Mouse (Mus musculus) C2C12 (cell line): ENCODE data around the gene Fndc3a. TPM values are rescaled to one million over a fixed set of nuclear protein-coding genes. Genes with fewer than 3 reads are reported as not detected.

Experiments
- H3K27me3 ChIP-seq: one replicate; pipeline ENCODE4 v1.6.1; 2011; ENCODE audit not compliant: control insufficient read depth, insufficient read depth, insufficient read length
- H3K36me3 ChIP-seq: one replicate; pipeline ENCODE4 v1.6.1; 2011; ENCODE audit not compliant: control insufficient read depth, insufficient read depth
- H3K4me3 ChIP-seq: one replicate; pipeline ENCODE4 v1.5.1; 2011; ENCODE audit warnings: mild to moderate bottlenecking, control low read depth; ENCODE audit not compliant: poor library complexity, insufficient read depth, severe bottlenecking
- H3K79me2 ChIP-seq: one replicate; pipeline ENCODE4 v1.6.1; 2011; ENCODE audit not compliant: control insufficient read depth, insufficient read depth
- H3K79me3 ChIP-seq: one replicate; pipeline ENCODE4 v1.6.1; 2011; ENCODE audit warnings: low read depth, control low read depth
- H3ac ChIP-seq: one replicate; pipeline ENCODE3; 2011; ENCODE audit warnings: low read depth; ENCODE audit not compliant: control insufficient read depth, insufficient read length
- CEBPB ChIP-seq: IDR thresholded peaks from one replicate; pipeline ENCODE4 v1.6.1; 2011; ENCODE audit warnings: low read depth, mild to moderate bottlenecking, control low read depth, moderate library complexity
- CTCF ChIP-seq: IDR thresholded peaks from one replicate; pipeline ENCODE4 v1.5.1; 2011; ENCODE audit not compliant: control insufficient read depth, insufficient read depth, insufficient read length
- FOSL1 ChIP-seq: IDR thresholded peaks from one replicate; pipeline ENCODE4 v1.8.0; 2011; ENCODE audit warnings: mild to moderate bottlenecking, low read length; ENCODE audit not compliant: poor library complexity, insufficient read depth, severe bottlenecking
- MAX ChIP-seq: IDR thresholded peaks from one replicate; pipeline ENCODE4 v1.6.1; 2011; ENCODE audit warnings: mild to moderate bottlenecking, control low read depth
- MYOD1 ChIP-seq: IDR thresholded peaks from one replicate; pipeline ENCODE4 v1.6.1; 2011; ENCODE audit warnings: low read depth; ENCODE audit not compliant: control insufficient read depth, insufficient read length
- MYOG ChIP-seq: IDR thresholded peaks from one replicate; pipeline ENCODE4 v1.6.1; 2011; ENCODE audit not compliant: control insufficient read depth, insufficient read length; ENCODE audit errors: extremely low read depth
- USF1 ChIP-seq: IDR thresholded peaks from one replicate; pipeline ENCODE4 v1.6.1; 2011; ENCODE audit warnings: low read depth, mild to moderate bottlenecking, control low read depth, moderate library complexity
- polyA plus RNA-seq: library from polyadenylated mRNA; unstranded; fragments of >200 nt; fragmentation: generic; extraction: Trizol; gene quantifications from one replicate; pipeline ENCODE4 v1.2.1, GENCODE M21; 2012; ENCODE audit warnings: missing spikeins

Fndc3a gene
- polyA plus RNA-seq, 1 experiment = 9.0 TPM

DNA sequence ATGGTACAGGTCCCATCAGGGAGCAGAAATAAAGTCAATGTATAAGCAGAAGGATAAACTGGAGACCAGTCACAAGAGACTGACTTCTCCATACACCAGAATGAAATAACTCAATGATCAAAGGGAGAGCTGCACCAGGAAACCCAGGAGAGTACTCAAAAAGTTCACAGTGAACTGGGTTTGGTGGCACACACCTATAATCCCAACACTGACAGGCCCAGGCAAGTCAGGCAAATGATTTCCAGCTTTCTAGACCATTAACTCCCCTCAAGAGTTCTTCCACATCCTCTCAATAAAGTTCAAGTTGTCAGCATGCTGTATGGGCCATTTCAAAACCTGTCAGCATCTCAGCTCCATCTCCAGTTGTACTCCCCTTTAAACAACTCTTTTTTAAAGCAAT is 64.3 kb downstream of the Fndc3a start:
- H3K27me3 ChIP-seq = no peaks in the 10 kb centered on the region
- H3ac ChIP-seq = no peak overlapping the region
- H3K36me3 ChIP-seq = peaks cover 28% of the 10 kb centered on the region
- H3K79me3 ChIP-seq = peaks cover 5% of the 10 kb centered on the region
- no peak overlapping the region for H3K4me3 ChIP-seq
- TF ChIP-seq CTCF (no peak), CEBPB (no peak), FOSL1 (no peak), MYOG (no peak)
- peaks cover 10% of the 10 kb centered on the region for H3K79me2 ChIP-seq

DNA sequence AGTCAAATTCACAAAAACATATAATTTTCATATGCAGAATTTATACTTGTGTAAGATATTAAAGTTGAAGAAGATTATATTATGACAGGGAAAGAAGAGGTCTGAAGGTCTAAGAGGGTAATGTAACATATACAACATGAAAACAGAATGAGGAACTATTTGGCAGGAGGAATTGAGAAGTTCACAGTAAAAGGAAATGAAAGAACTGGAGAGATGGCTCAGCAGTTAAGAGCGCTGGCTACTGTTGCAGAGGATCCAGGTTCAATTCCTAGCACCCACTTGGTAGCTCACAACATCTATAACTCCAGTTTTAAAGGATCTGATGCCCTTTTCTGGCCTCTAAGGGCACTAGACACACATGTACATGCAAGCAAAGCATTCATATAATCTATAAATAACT is 65.2 kb downstream of the Fndc3a start:
- no peaks in the 10 kb centered on the region for H3K27me3 ChIP-seq
- no peak overlapping the region for H3K4me3 ChIP-seq
- peaks cover 10% of the 10 kb centered on the region for H3K79me2 ChIP-seq
- H3K79me3 ChIP-seq = peaks cover 5% of the 10 kb centered on the region
- TF ChIP-seq USF1 (no peak), MYOG (no peak), MYOD1 (no peak), CEBPB (no peak), CTCF (no peak)
- H3K36me3 ChIP-seq = peaks cover 26% of the 10 kb centered on the region
- H3ac ChIP-seq = no peak overlapping the region

DNA sequence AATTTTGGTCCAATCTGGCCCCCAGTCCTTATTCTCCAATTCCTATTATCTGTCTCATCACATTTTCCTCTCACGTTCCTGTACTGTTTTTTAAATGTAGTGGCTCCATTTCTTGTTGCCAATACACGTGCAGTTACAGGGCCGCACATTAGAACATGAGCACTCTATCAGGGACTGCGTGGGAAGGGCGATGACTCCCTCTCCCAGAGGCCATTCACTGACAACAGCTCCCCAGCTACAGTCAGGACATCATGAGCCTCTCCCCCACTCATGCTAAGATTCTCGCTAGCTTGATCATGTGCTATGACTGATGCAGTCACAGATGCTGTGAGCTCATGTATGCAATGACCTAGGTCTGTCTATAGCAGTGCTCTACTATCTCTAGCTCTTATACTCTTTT is 71.3 kb downstream of the Fndc3a start:
- Histone ChIP-seq H3K79me2 (peaks cover 15% of the 10 kb centered on the region), H3K27me3 (no peaks in the 10 kb centered on the region), H3K79me3 (peaks cover 2% of the 10 kb centered on the region), H3ac (no peak overlapping the region), H3K36me3 (peaks cover 20% of the 10 kb centered on the region), H3K4me3 (no peak overlapping the region)
- TF ChIP-seq MYOG (no peak), MAX (no peak), MYOD1 (no peak), FOSL1 (no peak), USF1 (no peak), CTCF (no peak), CEBPB (no peak)

GRCm38 (mm10) chr14:72633571-72633970 is 76.2 kb downstream of the Fndc3a start:
- TF ChIP-seq USF1 = peak; percentile 62
- no peak for TF ChIP-seq MAX
- no peak overlapping the region for H3ac ChIP-seq
- H3K36me3 ChIP-seq = peaks cover 5% of the 10 kb centered on the region
- peaks cover 15% of the 10 kb centered on the region for H3K79me2 ChIP-seq
- peaks cover 5% of the 10 kb centered on the region for H3K79me3 ChIP-seq
- H3K27me3 ChIP-seq = no peaks in the 10 kb centered on the region
- no peak overlapping the region for H3K4me3 ChIP-seq

DNA sequence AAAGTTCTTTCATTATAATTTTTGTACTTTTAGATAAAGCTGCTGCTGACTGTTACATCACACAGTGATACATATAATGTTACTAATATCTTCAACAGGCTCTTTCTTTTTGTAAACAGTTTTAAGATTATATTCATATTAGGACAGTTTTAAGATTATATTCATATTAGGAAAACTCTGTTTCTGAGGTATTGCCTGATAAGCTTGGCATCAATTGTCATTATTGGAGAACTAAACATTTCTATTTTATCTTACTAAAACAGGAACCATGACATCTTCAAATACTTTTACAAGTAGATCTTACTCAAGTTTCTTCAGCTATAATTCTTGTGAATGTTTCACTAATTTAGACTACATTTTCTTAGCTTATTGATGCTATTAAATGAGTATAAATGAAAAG is 84.4 kb downstream of the Fndc3a start:
- Histone ChIP-seq H3K36me3 (peaks cover 27% of the 10 kb centered on the region), H3K79me3 (peaks cover 8% of the 10 kb centered on the region), H3K79me2 (peaks cover 10% of the 10 kb centered on the region), H3K27me3 (no peaks in the 10 kb centered on the region), H3K4me3 (no peak overlapping the region), H3ac (no peak overlapping the region)
- TF ChIP-seq USF1 (no peak), FOSL1 (no peak), MAX (no peak), MYOD1 (no peak), CEBPB (no peak), MYOG (no peak), CTCF (no peak)

GRCm38 (mm10) chr14:72604077-72604476 is 105.7 kb downstream of the Fndc3a start:
- H3K27me3 ChIP-seq = no peaks in the 10 kb centered on the region
- no peak overlapping the region for H3ac ChIP-seq
- peaks cover under 1% of the 10 kb centered on the region for H3K36me3 ChIP-seq
- H3K79me2 ChIP-seq = peaks cover 59% of the 10 kb centered on the region
- TF ChIP-seq MAX = no peak
- TF ChIP-seq USF1 = no peak
- TF ChIP-seq CEBPB = no peak
- no peak for TF ChIP-seq CTCF
- TF ChIP-seq FOSL1 = no peak
- TF ChIP-seq MYOG = no peak
- TF ChIP-seq MYOD1 = no peak
- peaks cover 24% of the 10 kb centered on the region for H3K79me3 ChIP-seq
- H3K4me3 ChIP-seq = no peak overlapping the region

GRCm38 (mm10) chr14:72603194-72603521 is 106.6 kb downstream of the Fndc3a start:
- H3ac ChIP-seq = peak overlapping the region; percentile 61
- H3K79me2 ChIP-seq = peaks cover 62% of the 10 kb centered on the region
- TF ChIP-seq MYOD1 (no peak), FOSL1 (no peak), CEBPB (no peak), USF1 (no peak), CTCF (no peak), MAX (no peak), MYOG (no peak)
- peak overlapping the region; percentile 29 for H3K4me3 ChIP-seq
- H3K27me3 ChIP-seq = no peaks in the 10 kb centered on the region
- H3K79me3 ChIP-seq = peaks cover 29% of the 10 kb centered on the region
- peaks cover 10% of the 10 kb centered on the region for H3K36me3 ChIP-seq
